Mouse (Mus musculus) megakaryocyte, embryonic 14.5 days (primary cell): ENCODE results near the gene Dpp6.

Experiments
- FLI1 ChIP-seq: IDR thresholded peaks from 2 replicates; pipeline ENCODE4 v1.6.1; 2012; ENCODE audit warnings: low read length, inconsistent platforms, mixed read lengths
- GATA1 ChIP-seq: IDR thresholded peaks from 3 replicates; pipeline ENCODE4 v1.6.1; 2012; ENCODE audit warnings: mixed read lengths, low read length, inconsistent platforms, borderline replicate concordance

DNA sequence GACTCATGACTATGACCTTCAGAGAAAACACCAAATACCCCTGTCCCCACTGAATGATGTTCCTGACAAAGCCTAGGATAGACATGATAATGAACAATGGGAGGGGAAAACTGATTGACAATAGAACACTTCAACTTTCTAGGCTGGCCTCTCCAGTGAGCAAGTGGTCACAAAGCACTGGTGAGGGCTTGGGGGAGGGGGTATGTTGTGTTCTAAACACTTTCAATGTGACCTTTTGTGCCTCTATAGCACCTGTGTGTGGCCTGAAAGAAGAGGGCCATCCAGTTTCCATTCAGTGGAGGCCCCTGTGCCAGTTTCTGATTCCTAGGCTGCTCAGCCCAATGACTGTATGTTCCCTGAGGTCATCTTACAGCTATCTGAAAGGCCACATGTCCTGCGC, 426.2 kb downstream of the Dpp6 start:
- TF ChIP-seq GATA1 (no peak), FLI1 (no peak)
